Mouse (Mus musculus): ENCODE data around the gene Ctdspl. TPM values are rescaled to one million over a fixed set of nuclear protein-coding genes. Genes with fewer than 3 reads are reported as not detected.

Gene Ctdspl
- 10 to 100 TPM; 18.4 to 20.2 TPM for total RNA-seq (2021)

DNA sequence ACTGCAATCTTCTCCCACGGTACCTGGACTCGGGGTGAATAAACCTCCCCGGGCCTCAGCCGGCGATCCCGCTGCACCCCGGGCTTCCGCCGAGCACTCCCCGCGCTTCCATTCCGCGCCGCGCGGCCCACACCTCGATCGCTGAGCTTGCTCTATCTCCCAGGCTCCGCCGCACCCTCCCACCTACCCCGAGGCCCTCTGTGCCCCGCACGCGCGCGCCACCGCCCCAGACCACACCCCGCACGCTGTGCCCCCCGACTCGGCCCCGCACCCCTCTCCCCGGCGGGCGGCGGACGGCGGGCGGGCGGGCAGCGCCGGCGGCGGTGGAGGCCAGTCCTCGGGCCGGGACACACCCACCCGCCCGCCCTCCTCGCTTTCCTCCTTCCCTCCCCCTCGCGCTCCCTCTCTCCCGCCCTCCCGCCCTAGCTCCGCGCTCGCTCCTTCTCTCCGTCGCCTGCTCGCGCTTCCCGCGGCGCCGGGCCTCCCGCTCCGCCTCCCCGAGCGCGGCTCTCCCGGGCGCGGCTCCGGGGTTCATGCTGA is at the start of gene Ctdspl:
TSS of gene Ctdspl (plus strand) at position 343 of the 540 bp plus-strand sequence.
- DNase-seq: peak; percentile 58

DNA sequence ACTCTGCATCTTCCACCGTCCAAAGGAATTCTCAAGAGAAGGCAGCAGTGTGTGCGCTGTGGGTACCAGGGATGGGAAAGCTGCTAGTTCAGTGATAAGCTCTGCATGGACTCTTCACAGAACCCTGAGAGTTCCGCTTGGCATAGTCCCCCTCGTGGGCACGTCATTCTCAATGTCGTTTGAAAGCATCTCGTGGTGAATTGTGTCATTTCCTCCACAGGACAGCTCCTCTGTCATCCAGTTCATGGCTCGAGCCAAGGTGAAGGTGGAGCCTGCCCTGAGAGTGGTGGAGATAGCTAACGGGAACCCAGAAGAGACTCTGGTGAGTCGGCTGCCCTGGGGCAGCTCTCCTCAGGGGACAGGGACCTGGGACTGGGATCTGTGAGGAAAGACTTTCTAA is 49.4 kb upstream of the Ctdspl start:
- DNase-seq: no peak

DNA sequence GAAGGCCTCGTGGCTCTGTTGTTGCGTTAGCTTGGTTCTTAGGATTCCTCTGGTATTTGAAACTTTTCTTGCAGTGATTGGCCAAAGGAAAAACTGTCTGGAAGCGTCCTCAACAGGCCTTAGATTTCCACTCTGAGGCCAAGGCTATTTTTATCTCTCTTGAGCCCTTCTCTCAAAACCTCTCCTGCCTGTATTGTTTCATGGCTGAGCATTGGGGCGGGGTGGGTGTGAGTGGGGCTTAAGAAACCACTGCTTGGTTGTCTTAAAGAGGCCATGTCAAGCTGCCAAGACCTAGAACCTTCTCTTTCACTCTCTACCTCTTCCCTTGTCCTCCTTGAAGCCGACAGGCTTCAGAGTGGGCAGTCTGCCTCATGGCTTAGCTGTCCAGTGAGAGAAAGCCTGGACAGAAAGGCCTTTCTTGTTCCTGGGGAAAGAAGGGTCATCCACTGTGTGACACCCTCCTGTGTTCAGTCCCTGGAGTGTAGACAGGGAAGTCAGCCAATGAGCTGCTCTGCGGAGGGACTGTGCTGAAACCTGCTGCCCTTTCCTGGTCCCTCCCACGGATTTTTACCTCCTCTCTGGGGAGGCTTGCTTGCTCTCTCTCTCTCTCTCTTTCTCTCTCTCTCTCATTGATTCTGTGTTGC is 48.8 kb upstream of the Ctdspl start:
- peak; percentile 39 for DNase-seq

DNA sequence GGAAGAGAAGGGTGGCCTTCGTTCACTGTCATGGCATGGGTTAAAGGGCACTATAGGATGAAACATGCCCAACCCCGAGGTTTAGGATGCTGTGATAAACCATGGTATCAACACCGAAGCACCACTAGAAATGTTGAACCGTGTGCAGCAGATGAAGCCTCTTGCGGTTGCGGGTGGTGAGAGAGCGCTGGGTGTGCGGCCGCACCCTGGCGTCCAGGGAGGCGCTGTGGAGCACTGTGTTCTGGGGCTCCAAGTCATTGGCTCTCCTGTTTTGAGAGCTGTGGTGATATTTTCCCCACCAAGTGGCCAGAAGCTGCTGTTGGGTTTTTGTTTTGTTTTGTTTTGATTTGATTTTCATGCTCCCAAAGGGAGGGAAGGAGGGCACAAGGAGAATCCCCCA is 47.7 kb upstream of the Ctdspl start:
- DNase-seq: no peak

DNA sequence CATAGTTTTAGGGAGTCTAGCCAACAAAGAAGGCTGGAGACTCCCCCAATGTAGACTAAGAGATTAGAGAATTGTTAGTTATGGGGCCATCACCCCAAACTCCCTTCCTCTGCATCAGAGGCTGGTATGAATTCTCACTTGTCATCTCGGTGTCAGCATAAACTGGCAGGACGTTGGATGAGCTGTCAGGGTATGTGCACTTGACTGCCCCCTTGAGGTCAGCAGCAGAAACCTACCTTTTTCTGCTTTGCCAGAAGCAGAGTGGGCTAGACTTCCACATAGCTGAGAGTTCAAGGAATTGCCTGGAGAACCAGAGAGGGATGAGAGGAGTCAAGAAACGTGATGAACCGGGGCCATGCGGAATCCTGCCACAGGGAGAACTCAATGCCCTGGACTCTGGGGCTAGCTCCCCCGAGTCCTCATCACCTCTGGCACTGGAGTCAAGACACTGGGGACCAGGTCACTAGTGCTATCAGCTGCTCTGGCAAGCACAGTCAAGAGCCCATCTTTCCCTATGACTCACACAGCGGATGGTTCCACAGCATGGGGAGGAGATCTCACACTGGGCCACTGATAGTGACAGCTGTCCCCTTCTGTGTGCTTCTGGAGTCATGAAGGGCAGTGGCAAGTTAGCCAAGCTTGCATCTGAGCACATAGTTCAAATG is 44.8 kb upstream of the Ctdspl start:
- peak; percentile 46 for DNase-seq

GRCm38 (mm10) chr9:118881946-118882284 is 44.3 kb upstream of the Ctdspl start:
- no peak for DNase-seq

DNA sequence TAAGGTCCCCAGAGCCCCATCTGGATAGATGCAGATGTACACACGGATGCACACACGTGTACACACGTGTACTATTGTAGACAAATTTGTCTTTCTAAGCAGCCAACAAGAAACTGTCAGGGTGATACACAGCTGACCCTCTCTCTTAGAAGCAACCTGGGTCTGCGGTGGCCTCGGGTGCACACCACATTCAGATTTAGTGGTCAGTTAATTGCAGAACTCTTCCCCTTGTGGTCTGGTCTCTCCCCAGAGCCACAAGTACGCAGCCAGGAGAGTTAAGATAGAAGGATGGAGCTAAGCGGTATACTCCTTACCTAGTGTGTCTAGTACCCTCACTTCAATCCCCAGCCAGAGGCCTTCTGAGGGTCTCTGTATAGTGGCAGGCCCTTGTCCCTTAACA is 43.1 kb upstream of the Ctdspl start:
- no peak for DNase-seq

DNA sequence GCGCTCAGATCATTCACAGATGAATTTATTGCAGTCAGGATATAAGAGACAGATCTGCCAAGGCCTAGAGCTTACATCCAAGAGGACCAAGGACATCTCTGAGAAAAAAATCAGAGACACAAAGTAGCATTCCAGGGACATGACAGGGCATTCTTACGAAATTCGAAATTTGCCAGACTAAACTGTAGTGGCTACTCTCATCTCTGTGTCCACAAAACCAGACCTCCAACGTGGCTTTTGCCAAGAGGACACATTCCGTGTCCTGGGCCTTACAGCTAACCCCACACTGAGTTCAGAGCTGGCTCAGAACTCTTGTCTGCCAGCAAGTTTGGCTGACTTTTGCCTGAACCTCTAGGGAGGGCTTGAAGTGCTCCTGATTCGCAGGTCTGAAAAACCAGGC is 40.5 kb upstream of the Ctdspl start:
- DNase-seq: no peak

DNA sequence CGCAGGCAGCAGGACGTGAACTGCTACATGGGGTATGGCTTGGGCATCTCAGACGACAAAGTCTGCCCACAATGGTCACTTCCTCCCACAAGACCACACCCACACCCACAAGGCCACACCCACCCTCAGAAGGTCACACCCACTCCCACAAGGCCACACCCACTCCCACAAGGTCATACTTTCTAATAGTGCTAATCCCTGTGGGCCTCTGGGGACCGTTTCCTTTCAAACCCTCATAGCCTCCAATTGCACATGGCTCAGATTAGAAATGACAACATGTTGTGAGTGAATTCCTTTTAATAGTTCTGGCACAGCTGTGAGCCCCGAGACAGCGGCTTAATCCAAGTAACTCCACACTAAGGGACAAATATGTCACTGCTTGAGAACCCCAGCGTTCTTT is 39.1 kb upstream of the Ctdspl start:
- DNase-seq: peak; percentile 60

DNA sequence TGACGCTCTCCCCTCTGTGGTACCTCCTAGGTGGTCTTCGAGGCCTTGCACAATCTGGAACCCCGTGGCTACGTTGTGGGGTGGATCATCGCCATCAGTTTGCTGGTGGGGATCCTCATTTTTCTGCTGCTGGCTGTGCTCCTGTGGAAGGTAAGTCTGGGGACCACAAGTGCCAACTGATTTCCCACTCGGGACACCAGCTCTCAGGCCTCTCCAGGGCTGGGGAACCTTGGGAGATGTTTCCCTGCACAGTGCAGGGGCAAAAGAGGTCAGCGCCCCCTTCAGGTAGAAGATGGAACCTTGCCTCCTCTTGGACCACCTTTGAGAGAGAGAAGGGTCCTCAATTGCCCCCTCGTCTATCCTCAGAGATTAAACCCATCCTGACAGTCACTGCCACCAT is 38.5 kb upstream of the Ctdspl start:
- no peak for DNase-seq

DNA sequence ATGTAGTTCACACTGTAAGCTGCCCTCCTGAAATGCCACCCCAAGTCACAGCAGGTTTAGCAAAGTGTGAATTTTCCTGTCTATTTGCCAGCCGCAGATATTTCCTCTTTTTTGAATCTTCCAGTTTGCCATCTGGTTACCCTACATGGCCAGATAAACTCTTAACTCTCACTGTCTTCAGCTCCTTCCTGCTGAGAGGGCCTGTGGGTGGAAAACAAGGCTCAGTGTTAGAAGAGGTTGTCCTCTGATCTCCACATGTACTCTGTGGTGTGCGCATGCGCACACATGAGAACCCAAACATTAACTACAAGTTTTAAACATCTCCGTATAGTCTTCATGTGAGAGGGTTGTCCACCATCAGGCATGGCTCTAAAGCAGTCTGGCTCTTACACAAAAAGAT is 36.1 kb upstream of the Ctdspl start:
- DNase-seq: no peak

GRCm38 (mm10) chr9:118890645-118891044 is 35.6 kb upstream of the Ctdspl start:
- peak; percentile 43 for DNase-seq

DNA sequence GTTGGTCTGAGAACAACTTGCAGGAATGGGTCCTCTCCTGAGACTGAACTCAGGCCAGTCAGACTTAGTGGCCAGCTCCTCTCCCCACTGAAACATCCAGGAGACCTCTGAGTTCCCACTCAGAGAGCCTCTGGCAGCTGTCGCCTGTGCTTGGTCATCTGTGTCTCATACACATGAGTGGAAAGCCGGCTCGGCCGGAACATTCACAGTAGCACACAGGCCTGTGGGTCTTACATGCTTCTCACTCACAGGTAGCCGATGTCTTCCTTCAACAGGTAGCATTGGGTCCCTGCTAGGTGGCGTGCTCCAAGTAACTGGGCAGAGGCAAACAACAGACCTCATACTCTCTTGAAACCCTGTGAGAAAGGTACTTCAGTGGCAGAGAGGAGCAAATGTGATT is 35.2 kb upstream of the Ctdspl start:
- no peak for DNase-seq

DNA sequence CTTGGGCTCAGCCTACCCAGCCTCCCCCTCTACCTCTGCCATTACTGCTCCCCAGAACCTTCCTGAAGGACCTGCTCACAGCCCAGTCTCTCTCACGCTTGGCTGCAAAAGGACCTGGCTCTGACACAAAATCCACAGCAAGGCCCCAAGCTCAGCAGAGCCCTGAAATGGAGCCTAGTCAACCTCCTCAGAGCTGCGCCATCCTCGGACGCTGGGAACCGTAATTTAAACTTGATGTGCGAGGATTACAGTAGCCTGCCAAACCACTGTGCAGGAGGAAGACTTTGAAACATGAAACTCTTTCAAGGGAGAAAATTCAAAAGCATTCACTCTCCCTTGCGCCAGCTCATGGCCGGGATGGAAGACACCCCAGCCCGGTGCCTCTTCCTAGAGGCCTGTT is 34.7 kb upstream of the Ctdspl start:
- no peak for DNase-seq

DNA sequence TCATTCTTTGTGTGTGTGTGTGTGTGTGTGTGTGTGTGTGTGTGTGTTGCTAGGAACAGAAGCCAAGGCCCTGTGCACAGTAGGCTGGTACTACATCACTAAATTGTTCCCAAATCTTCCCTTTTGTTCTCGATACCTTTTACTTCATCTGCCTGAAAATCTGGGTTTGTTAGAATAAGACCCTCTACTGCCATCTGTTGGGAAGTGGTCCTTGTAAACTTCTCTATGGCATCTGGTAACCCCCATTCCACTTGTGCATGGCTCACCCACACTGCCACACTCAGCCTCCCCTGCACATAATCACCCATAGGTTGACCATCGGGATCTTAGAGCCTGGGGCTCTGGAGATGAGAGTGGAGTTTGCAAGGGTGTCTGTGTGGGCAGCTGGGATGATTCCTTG is 31.2 kb upstream of the Ctdspl start:
- no peak for DNase-seq

GRCm38 (mm10) chr9:118900677-118901076 is 25.6 kb upstream of the Ctdspl start:
- DNase-seq: no peak

GRCm38 (mm10) chr9:118901917-118902316 is 24.3 kb upstream of the Ctdspl start:
- no peak for DNase-seq

GRCm38 (mm10) chr9:118907934-118908620 is 18.2 kb upstream of the Ctdspl start:
- DNase-seq: peak; percentile 92

GRCm38 (mm10) chr9:118913048-118913447 is 13.2 kb upstream of the Ctdspl start:
- DNase-seq: no peak

DNA sequence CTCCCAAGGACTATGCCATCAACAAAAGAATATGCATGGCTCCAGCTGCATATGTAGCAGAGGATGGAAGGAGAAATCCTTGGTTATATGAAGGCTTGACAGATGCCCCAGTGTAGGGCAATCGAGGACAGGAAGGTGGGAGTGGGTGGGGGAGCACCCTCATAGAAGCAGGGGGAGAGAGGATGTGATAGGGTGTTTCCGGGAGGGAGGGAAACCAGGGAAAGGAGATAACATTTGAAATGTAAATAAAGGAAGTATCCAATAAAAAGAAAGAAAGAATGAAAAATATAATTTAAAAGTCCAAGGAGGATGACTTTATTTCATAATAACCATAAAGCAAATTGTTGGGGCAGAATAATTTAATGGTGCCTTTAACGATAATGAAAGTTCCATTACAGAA is 12.6 kb upstream of the Ctdspl start:
- DNase-seq: no peak

- no peak for DNase-seq
These were observed 11.7 kb upstream of the Ctdspl start for GRCm38 (mm10) chr9:118914589-118914988.

- peak; percentile 55 for DNase-seq
These were observed 11.0 kb upstream of the Ctdspl start for GRCm38 (mm10) chr9:118915290-118915689.

DNA sequence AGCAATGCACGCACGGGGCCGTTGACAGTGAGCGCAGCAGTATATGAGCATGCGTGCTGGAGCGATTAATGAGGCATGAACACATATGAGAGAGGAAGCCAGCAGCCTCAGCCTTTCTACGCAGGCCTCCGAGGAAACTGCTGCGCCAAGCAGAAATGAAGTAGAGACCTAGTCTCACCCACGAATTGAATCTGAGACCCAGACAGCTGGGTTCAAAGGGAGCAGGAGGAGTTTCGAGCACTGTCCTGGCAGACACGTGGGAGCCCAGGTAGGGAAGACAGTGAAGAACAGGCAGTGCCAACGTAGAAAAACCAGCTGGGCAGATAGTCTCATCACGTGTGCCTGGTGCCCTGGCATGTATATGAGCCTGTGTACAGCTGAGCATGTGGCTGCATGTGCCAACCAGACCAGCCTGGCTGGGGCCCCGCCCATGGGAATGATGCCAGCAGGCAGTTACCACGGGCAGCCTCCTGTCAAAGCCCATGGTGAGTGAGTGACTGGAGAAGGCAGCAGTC is 6.5 kb upstream of the Ctdspl start:
- peak; percentile 49 for DNase-seq

Data from heart, postnatal 4 days (tissue).